Mouse (Mus musculus): ENCODE data around the gene Rab37. TPM values are rescaled to one million over a fixed set of nuclear protein-coding genes. Genes with fewer than 3 reads are reported as not detected.

Rab37 gene
- polyA plus RNA-seq, 1 experiment from 2014 or later: 1.4 TPM

DNA sequence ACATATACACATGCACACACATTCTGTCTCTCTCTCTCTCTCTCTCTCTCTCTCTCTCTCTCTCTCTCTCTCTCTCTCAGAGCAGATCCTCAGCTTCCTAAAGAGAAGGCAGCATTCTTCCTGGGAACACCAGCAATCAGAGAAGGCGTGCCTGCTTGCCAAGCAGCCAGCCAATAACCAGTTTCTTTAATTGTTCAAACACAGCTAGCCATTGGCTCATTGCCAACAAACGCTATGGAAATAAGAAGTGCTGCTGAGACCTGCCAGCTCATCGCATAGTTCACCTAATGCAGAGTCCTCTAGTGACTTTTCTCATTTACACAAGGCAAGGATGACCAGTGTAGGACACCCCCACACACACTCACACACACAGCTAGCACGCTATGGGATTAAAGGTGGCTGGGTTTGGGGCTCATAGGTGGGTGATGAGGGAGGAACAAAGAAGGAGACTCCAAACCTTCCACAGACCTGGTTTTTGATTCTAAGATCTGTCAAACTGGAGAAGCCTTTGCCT is 16.2 kb downstream of the Rab37 start:
- H3K27ac ChIP-seq: no peak overlapping the region
- H3K36me3 ChIP-seq: no peaks in the 10 kb centered on the region
- H3K4me2 ChIP-seq (replicated peaks): no peak overlapping the region
- no peak for ATAC-seq (ENCODE audit: low FRiP score, low read depth)
- 35% methylated on average over 4 of the region's 4 CpGs for WGBS
- peaks cover 22% of the 10 kb centered on the region for H3K4me1 ChIP-seq
- H3K27me3 ChIP-seq: no peaks in the 10 kb centered on the region
- no peak overlapping the region for H3K4me3 ChIP-seq
- H3K9ac ChIP-seq: no peak overlapping the region
- H3K9me3 ChIP-seq: 0 out of 2 replicates have a peak, but pooled peaks cover 4% of the 10 kb centered on the region

DNA sequence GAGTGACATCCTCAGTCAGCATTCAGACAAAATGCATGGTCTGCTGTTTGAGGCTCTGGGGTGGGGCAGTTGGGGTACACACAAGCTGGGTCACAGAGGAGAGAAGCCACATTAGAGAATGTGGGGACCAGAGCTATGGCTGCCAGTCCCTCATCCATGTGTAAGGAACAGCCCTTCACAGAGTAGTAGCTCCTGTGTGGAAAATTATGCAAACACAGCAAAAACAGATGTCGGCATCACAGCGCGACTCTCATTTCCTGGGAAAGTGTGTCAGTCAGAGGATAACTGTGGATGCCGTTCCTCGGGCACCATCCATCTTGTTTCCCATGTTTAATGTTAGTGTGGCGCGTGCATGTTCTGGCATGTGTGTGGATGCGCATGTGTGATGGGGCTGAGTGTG is 16.9 kb downstream of the Rab37 start:
- Histone ChIP-seq H3K4me2 (replicated peaks) (no peak overlapping the region), H3K9me3 (0 out of 2 replicates have a peak, but pooled peaks cover 4% of the 10 kb centered on the region), H3K4me1 (peaks cover 22% of the 10 kb centered on the region), H3K36me3 (no peaks in the 10 kb centered on the region), H3K4me3 (no peak overlapping the region), H3K9ac (no peak overlapping the region), H3K27me3 (no peaks in the 10 kb centered on the region), H3K27ac (no peak overlapping the region)
- WGBS: 84% methylated on average over 8 of the region's 8 CpGs
- no peak for ATAC-seq (ENCODE audit: low FRiP score, low read depth)

DNA sequence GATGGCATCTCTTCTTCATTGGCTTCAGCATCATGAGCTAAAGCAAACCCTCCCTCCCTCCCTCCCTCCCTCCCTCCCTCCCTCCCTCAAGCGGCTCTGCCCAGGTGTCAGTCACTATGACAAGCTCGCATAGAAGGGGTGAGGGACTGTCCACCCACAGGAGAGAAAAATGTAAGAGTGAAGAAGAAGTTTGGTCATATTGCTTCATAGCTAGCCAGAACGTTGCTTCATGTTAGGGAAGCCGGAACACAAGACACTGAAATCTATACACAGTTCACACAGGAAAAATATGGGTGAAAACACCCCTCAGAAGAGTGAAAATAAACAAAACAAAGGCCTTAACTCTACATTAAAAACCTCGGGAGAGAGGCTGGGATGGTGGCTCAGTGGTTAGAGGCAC is 19.0 kb downstream of the Rab37 start:
- Histone ChIP-seq H3K36me3 (no peaks in the 10 kb centered on the region), H3K4me3 (no peak overlapping the region), H3K4me2 (replicated peaks) (no peak overlapping the region), H3K27me3 (no peaks in the 10 kb centered on the region), H3K4me1 (peaks cover 12% of the 10 kb centered on the region), H3K9me3 (no peaks in the 10 kb centered on the region), H3K9ac (no peak overlapping the region), H3K27ac (no peak overlapping the region)
- ATAC-seq (ENCODE audit: low FRiP score, low read depth): no peak
- WGBS: 87% methylated on average over 4 of the region's 5 CpGs

DNA sequence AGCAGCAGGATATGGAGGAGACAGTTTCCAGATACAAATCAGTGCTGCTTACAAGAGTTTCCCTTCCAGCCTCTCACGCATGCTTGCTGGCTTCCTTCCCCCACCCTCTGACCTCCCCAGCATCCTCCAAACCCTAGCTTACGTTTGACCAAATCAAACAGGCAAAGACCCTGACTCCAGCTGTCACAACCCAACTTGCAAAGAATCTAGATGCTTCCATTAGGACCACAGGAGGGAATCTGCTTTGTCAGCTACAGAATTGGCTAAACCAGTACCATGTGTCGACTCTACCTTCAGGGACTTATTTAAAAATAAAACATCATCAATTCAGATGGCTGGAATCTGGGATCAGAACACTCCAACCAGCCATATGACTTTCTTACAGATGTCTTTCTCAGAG is 21.0 kb downstream of the Rab37 start:
- 34% methylated on average over 3 of the region's 3 CpGs for WGBS
- Histone ChIP-seq H3K9ac (no peak overlapping the region), H3K4me2 (replicated peaks) (no peak overlapping the region), H3K27me3 (no peaks in the 10 kb centered on the region), H3K4me1 (peaks cover 9% of the 10 kb centered on the region), H3K27ac (no peak overlapping the region), H3K4me3 (no peak overlapping the region), H3K9me3 (no peaks in the 10 kb centered on the region), H3K36me3 (no peaks in the 10 kb centered on the region)
- no peak for ATAC-seq (ENCODE audit: low FRiP score, low read depth)

DNA sequence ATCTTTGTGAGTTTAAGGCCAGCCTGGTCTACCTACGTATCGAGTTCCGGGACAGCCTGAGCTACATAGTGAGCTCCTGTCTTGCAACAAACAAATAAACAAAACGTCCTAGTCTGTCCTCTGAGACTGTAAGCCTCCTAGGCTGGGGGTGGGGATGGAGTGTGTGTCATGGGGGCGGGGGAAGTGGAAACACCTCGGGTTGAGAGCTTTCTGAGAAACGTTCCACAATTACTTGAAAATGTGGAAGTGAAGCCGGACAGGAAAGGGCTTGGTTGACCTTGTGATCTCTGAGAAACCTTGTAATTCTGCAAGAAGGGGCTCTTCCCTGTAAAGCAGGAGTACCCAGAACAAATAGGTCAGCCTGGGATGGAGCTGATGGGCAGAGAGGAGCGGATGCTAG is 28.2 kb downstream of the Rab37 start:
- H3K4me1 ChIP-seq: no peaks in the 10 kb centered on the region
- H3K9ac ChIP-seq: no peak overlapping the region
- no peak overlapping the region for H3K4me2 ChIP-seq (replicated peaks)
- H3K4me3 ChIP-seq: no peak overlapping the region
- no peaks in the 10 kb centered on the region for H3K27me3 ChIP-seq
- ATAC-seq (ENCODE audit: low FRiP score, low read depth): no peak
- WGBS: 64% methylated on average over 9 of the region's 9 CpGs
- 0 out of 2 replicates have a peak, but pooled peaks cover 3% of the 10 kb centered on the region for H3K9me3 ChIP-seq
- H3K36me3 ChIP-seq: no peaks in the 10 kb centered on the region
- H3K27ac ChIP-seq: no peak overlapping the region

DNA sequence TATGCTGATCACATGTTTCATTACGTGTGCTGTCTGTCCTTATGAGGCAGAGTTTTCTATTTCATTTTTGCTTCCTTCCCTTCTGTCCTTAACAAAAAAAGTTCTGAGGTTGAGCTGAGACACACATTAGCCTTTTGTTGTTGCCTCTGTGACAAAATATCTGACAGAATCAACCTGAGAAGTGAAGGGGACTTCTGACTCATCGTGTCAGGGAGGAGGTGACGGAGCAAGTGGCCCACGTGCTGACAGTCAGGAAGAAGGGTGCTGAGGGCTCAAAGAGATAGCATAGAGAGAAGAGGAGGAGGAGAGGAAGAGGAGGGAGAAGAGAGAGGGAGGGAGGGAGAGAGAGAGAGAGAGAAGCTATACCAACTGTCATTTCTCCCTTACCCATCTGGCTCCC is 37.3 kb downstream of the Rab37 start:
- H3K4me1 ChIP-seq: no peaks in the 10 kb centered on the region
- no peak overlapping the region for H3K27ac ChIP-seq
- H3K4me3 ChIP-seq: no peak overlapping the region
- H3K9me3 ChIP-seq: 0 out of 2 replicates have a peak, but pooled peaks cover 6% of the 10 kb centered on the region
- no peak overlapping the region for H3K4me2 ChIP-seq (replicated peaks)
- H3K9ac ChIP-seq: no peak overlapping the region
- WGBS: 75% methylated on average over 4 of the region's 4 CpGs
- no peaks in the 10 kb centered on the region for H3K36me3 ChIP-seq
- no peak for ATAC-seq (ENCODE audit: low FRiP score, low read depth)
- no peaks in the 10 kb centered on the region for H3K27me3 ChIP-seq

DNA sequence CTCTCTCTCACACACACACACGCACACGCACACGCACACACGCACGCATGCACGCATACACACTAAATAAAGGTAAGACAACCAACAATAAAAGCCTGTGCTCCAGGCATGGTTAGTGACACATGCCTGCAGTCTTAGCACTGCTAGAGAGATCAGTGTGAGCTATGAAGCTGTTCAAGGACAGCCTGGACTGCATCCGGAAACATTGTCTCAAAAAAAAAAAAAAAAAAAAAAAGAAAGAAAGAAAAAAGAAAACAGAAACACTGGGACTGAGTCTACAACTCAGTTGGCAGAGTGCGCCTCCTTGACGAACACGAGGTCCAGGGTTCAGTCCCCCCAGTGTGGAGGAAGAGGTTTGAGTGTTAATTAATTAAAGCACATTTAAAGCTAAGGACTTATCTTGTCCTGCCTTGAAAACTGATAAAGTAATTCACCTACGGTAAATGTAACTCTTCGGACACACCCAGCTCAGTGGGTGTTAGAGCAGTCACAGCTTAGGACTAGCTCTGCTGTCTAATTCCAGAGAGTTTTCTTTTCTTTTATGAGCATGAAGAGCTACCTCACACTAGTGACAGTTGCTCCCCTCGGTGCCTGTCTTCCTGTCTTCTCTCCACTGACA is 38.4 kb downstream of the Rab37 start:
- no peak overlapping the region for H3K4me3 ChIP-seq
- WGBS: 91% methylated on average over 13 of the region's 13 CpGs
- no peaks in the 10 kb centered on the region for H3K4me1 ChIP-seq
- ATAC-seq (ENCODE audit: low FRiP score, low read depth): no peak
- H3K27ac ChIP-seq: no peak overlapping the region
- 0 out of 2 replicates have a peak, but pooled peaks cover under 1% of the 10 kb centered on the region for H3K9me3 ChIP-seq
- H3K36me3 ChIP-seq: no peaks in the 10 kb centered on the region
- no peak overlapping the region for H3K9ac ChIP-seq
- no peaks in the 10 kb centered on the region for H3K27me3 ChIP-seq
- H3K4me2 ChIP-seq (replicated peaks): no peak overlapping the region

DNA sequence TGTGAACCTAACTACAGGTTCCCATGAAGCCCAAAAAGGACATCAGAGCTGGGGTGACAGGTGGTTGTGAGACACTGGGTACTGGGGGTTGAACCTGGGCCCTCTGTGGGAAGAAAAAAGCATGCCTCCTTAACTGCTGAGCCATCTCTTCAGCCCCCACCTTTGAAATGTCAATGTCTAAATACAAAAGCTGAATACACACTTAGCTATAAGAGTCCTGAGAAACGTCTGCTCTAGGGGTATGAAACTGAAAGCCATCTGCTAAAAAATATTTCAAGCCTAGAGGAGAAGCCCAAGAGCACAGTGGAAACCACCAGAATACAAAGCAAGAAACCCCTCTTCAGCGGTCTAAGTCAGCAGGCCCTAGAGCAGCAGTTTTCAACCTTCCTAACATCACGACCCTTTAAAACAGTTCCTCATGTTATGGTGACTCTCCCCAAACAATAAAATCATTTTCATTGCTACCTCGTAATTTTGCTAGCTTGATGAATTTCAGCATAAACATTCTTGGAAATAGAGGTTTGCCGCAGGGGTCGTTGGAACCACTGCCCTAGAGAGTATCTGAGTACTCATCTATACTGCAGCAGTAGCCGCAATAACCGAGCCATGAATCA is 40.6 kb downstream of the Rab37 start:
- no peaks in the 10 kb centered on the region for H3K9me3 ChIP-seq
- no peaks in the 10 kb centered on the region for H3K27me3 ChIP-seq
- no peak overlapping the region for H3K4me3 ChIP-seq
- no peak overlapping the region for H3K27ac ChIP-seq
- H3K4me1 ChIP-seq: no peaks in the 10 kb centered on the region
- no peak for ATAC-seq (ENCODE audit: low FRiP score, low read depth)
- 70% methylated on average over 8 of the region's 8 CpGs for WGBS
- H3K9ac ChIP-seq: no peak overlapping the region
- no peaks in the 10 kb centered on the region for H3K36me3 ChIP-seq
- H3K4me2 ChIP-seq (replicated peaks): no peak overlapping the region

DNA sequence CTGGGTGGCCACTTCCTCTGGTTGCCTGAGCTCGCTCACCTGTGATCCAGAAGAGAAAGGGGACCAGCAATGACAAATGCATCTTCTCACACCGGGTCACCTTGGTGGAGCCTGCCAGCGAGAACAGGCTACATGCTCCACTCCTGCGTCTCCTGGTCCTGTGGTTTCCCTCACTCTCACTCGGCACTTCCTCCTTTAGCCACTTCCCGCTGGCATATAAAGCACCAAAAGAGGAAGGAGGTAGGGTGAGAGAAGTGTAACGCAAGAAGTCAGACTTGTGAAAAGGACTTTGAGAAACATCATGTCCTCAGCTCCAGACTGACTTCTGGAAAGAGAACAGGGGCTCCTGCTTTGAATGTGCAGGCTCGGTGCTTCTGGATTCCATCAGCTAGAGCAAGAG is 42.6 kb downstream of the Rab37 start, which contains the start of gene Cd300lf:
Gene Cd300lf, minus strand, starts transcription at position 193 of the 400 bp plus-strand sequence.
- H3K4me2 ChIP-seq (replicated peaks): no peak within 1 kb of the TSS
- H3K9me3 ChIP-seq: no peaks in the 10 kb centered on the region
- no peaks in the 10 kb centered on the region for H3K4me1 ChIP-seq
- no peaks in the 10 kb centered on the region for H3K36me3 ChIP-seq
- ATAC-seq (ENCODE audit: low FRiP score, low read depth): no peak
- H3K27ac ChIP-seq: no peak within 1 kb of the TSS
- no peak within 1 kb of the TSS for H3K9ac ChIP-seq
- H3K27me3 ChIP-seq: no peaks in the 10 kb centered on the region
- no peak within 1 kb of the TSS for H3K4me3 ChIP-seq
- 73% methylated on average over 8 of the region's 8 CpGs for WGBS

DNA sequence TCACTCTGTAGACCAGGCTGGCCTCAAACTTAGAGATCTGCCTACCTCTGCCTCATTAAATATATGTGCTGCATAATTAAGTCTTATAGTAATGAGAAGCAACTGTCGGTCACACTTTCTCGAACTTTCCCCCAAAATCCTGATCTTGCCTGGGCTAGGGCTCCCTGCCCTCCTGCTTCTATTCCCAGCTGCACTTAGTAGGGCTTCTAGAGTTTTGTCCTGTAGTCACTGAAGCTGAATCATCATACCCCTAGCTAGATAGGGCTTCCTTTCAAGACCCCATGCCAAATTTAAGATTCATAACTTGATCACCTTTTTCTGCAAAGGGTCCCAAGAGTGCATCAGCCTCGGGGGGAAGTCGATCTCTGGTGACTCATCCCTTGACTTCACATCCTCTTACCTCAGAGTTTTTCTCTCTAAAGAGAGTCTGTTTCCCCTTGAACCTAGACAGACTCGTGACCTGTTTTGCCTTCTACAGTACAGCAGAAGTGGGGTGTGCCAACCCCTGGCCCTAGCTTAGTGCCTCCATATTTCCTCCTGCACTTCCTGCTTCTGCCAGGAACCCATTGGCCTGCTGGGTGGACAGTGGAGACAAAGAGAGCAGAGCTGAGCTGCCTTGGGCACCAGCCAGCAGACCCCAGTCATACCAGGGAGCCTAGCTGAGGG is 47.5 kb downstream of the Rab37 start:
- no peak for ATAC-seq (ENCODE audit: low FRiP score, low read depth)
- no peaks in the 10 kb centered on the region for H3K4me1 ChIP-seq
- H3K4me3 ChIP-seq: no peak overlapping the region
- H3K9me3 ChIP-seq: no peaks in the 10 kb centered on the region
- no peaks in the 10 kb centered on the region for H3K36me3 ChIP-seq
- H3K27ac ChIP-seq: no peak overlapping the region
- 82% methylated on average over 5 of the region's 5 CpGs for WGBS
- no peak overlapping the region for H3K4me2 ChIP-seq (replicated peaks)
- H3K27me3 ChIP-seq: no peaks in the 10 kb centered on the region
- no peak overlapping the region for H3K9ac ChIP-seq

DNA sequence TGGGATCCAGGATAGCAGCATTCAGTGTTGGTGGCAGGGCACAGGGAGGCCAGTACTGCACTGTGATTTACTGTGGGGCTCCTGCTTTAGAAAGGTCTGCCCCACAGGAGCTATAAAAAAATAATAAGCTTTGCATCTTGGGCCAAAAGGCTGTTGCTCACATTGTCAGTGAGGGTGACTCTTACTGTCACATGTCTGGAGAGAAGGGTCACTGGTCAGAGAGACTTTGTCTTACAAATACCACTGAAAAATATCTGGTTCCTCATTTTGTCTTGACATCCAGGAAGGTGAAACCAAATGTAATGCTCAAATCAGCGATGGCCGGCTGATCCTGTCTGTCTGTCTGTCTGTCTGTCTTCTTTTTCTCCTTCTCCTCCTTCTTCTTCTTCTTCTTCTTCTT is 50.7 kb downstream of the Rab37 start:
- no peaks in the 10 kb centered on the region for H3K9me3 ChIP-seq
- no peaks in the 10 kb centered on the region for H3K4me1 ChIP-seq
- 85% methylated on average over 2 of the region's 2 CpGs for WGBS
- no peak overlapping the region for H3K4me2 ChIP-seq (replicated peaks)
- no peak overlapping the region for H3K27ac ChIP-seq
- H3K36me3 ChIP-seq: no peaks in the 10 kb centered on the region
- H3K4me3 ChIP-seq: no peak overlapping the region
- H3K27me3 ChIP-seq: no peaks in the 10 kb centered on the region
- H3K9ac ChIP-seq: no peak overlapping the region
- ATAC-seq (ENCODE audit: low FRiP score, low read depth): no peak

DNA sequence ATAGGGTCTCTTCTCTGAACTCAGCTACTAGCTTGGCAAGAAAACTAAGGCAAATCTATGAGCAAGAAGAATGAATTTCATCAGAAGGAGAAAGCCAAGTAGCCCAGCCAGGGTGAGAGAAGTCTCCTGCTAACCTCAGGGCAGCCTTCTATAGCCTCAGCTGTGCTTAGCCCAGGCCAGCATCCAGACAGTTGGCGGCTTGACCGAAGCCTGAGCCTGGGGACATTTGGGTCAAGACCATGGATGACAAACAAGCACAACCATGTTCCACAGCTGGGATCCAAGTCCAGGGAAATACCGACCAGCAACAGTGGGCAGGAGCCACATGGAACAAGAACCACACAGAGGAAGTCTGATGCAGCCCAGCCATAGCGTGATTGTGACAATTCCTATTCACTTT is 56.6 kb downstream of the Rab37 start:
- Histone ChIP-seq H3K4me1 (peaks cover 20% of the 10 kb centered on the region), H3K4me2 (replicated peaks) (no peak overlapping the region), H3K4me3 (no peak overlapping the region), H3K36me3 (no peaks in the 10 kb centered on the region), H3K27me3 (peaks cover 6% of the 10 kb centered on the region), H3K27ac (no peak overlapping the region), H3K9me3 (no peaks in the 10 kb centered on the region; the same call in 1 of the 2 replicates), H3K9ac (no peak overlapping the region)
- no peak for ATAC-seq (ENCODE audit: low FRiP score, low read depth)
- WGBS: 86% methylated on average over 4 of the region's 4 CpGs

Measured in limb, embryonic 13.5 days (tissue).